Mouse (Mus musculus): ENCODE data around the gene Upf2.

DNA sequence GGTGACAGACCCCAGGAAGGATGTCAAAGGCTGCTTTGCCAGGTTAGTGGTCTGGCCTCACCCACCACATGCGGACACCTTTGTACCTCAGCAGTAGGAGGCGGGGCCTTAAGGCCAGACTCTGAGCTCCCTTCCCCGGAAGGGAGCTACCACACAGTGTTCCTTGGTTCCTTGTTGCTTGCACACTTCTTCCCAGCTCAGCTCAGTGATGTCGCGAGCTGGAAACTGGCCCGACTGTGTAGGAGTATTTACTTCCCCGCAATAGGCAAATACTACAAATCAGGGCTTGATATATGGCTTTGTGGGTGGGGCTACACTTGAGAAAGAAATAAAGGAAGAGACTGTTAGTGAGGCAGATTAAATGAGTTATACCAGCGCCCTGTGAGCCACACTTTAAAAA is 129.8 kb downstream of the Upf2 start:
- no peak for TF ChIP-seq CTCF (IDR thresholded peaks at IDR 0.05)
- TF ChIP-seq EP300 (IDR thresholded peaks at IDR 0.05; ENCODE audit: insufficient read depth, low read depth, low read length) = no peak
- no peak for TF ChIP-seq POLR2A (IDR thresholded peaks at IDR 0.05; ENCODE audit: insufficient read depth, low read depth, low read length)

Measured in heart, adult 2 months (tissue).